Mouse (Mus musculus): ENCODE data around the gene Sectm1a.

DNA sequence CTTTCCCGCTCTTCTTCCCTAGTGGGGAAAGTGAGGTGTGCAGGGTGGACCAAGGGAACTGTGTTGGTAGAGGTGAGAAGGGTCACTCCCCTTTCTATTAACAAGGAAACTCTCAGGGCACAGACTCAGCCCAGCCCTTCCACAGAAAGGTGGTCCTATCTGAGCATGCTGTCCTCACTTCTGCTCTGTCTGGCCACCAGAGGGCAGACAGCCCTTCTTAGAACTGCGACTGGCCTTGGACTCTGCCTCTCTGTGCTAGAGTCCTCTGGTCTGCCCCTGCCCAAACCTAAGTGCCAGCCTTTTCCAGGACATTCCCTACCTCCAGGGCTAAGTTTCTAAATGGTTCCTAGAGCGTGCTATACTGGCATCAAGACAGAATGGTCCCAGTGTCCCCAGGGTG lies 63.3 kb downstream of the Sectm1a start:
- TF ChIP-seq POLR2A (IDR thresholded peaks at IDR 0.05; ENCODE audit: borderline replicate concordance, low read depth, low read length) (no peak), CTCF (IDR thresholded peaks at IDR 0.05; ENCODE audit: low read depth, low read length) (peak; percentile 50)

All from bone marrow macrophage, adult 2 months (primary cell).